In genomic region chr17:46858749-46859444, GRCm38 (mm10) we compare ENCODE assay signal across 8 mouse cellular contexts. TPM values are rescaled to one million over a fixed set of nuclear protein-coding genes. Genes with fewer than 3 reads are reported as not detected.
DNase-seq lines count a peak whose midpoint lies in the region; ATAC-seq lines count a peak whose summit lies in the region.

No protein-coding gene starts in this region.

- peak overlapping the region; percentile 99 for H3K27ac ChIP-seq in heart, embryonic 16.5 days (ENCODE audit: low read length)
- H3K27ac ChIP-seq in hindbrain, embryonic 15.5 days (replicated peaks), result peak overlapping the region; percentile 100
- H3K27ac ChIP-seq in midbrain, embryonic 16.5 days (ENCODE audit: low read length), result peak overlapping the region; percentile 100

- H3K4me3 ChIP-seq in heart, embryonic 16.5 days (ENCODE audit: low read length), result peak overlapping the region; percentile 66
- peak overlapping the region; percentile 95 for H3K4me3 ChIP-seq in hindbrain, embryonic 15.5 days
- H3K4me3 ChIP-seq in midbrain, embryonic 16.5 days (ENCODE audit: low read depth, low read length), result peak overlapping the region; percentile 56

- no peak for ATAC-seq in heart, embryonic 16.5 days (replicated peaks; ENCODE audit: extremely low read depth, insufficient read depth, low FRiP score)
- ATAC-seq in hindbrain, embryonic 15.5 days (ENCODE audit: low FRiP score, low read depth), result no peak
- no peak for ATAC-seq in midbrain, embryonic 16.5 days
- no peak for ATAC-seq in granulocyte monocyte progenitor cell, adult 5-6 weeks (replicated peaks; ENCODE audit: poor library complexity, severe bottlenecking)

- peak overlapping the region; percentile 66 for H3K4me2 ChIP-seq in heart, embryonic 16.5 days (ENCODE audit: low read depth, low read length)
- peak overlapping the region; percentile 74 for H3K4me2 ChIP-seq in hindbrain, embryonic 15.5 days
- peak overlapping the region; percentile 62 for H3K4me2 ChIP-seq in midbrain, embryonic 16.5 days (ENCODE audit: low read length)

- H3K9me3 ChIP-seq in heart, embryonic 16.5 days (replicated peaks; ENCODE audit: control insufficient read depth, low read length), result no peaks in the 10 kb centered on the region
- no peaks in the 10 kb centered on the region for H3K9me3 ChIP-seq in hindbrain, embryonic 15.5 days
- H3K9me3 ChIP-seq in midbrain, embryonic 16.5 days (replicated peaks; ENCODE audit: control insufficient read depth, low read length, poor library complexity, severe bottlenecking), result no peaks in the 10 kb centered on the region

- H3K9ac ChIP-seq in heart, embryonic 16.5 days (ENCODE audit: low read length), result peak overlapping the region; percentile 100
- peak overlapping the region; percentile 100 for H3K9ac ChIP-seq in hindbrain, embryonic 15.5 days
- peak overlapping the region; percentile 83; the same call in 1 of the 2 replicates for H3K9ac ChIP-seq in midbrain, embryonic 16.5 days (ENCODE audit: low read depth, low read length)

- H3K36me3 ChIP-seq in heart, embryonic 16.5 days (ENCODE audit: control insufficient read depth, insufficient read depth), result no peaks in the 10 kb centered on the region
- no peaks in the 10 kb centered on the region for H3K36me3 ChIP-seq in hindbrain, embryonic 15.5 days
- H3K36me3 ChIP-seq in midbrain, embryonic 16.5 days (ENCODE audit: control insufficient read depth, insufficient read depth, low read length), result no peaks in the 10 kb centered on the region

- peaks cover 19% of the 10 kb centered on the region for H3K4me1 ChIP-seq in heart, embryonic 16.5 days (ENCODE audit: control insufficient read depth, insufficient read depth, low read length)
- H3K4me1 ChIP-seq in hindbrain, embryonic 15.5 days (replicated peaks), result peaks cover 28% of the 10 kb centered on the region
- H3K4me1 ChIP-seq in midbrain, embryonic 16.5 days (ENCODE audit: control insufficient read depth, insufficient read depth, low read length), result peaks cover 31% of the 10 kb centered on the region

- no peaks in the 10 kb centered on the region for H3K27me3 ChIP-seq in heart, embryonic 16.5 days (ENCODE audit: control insufficient read depth, insufficient read depth, low read length)
- no peaks in the 10 kb centered on the region for H3K27me3 ChIP-seq in hindbrain, embryonic 15.5 days
- no peaks in the 10 kb centered on the region for H3K27me3 ChIP-seq in midbrain, embryonic 16.5 days (ENCODE audit: control insufficient read depth, insufficient read depth, low read depth, low read length)

- DNase-seq in heart, adult 8-10 months (ENCODE audit: low spot score), result no peak
- peak; percentile 42 for DNase-seq in Muller cell, postnatal 12 days (ENCODE audit: inconsistent ontology term)
- DNase-seq in left cerebral cortex, adult 8-10 months (ENCODE audit: low spot score in 2 of 2), result no peak
- DNase-seq in T-cell, adult 2 months (ENCODE audit: low spot score), result no peak

- WGBS in heart, embryonic 16.5 days, result 23% methylated on average over 9 of the region's 9 CpGs
- 19% methylated on average over 9 of the region's 9 CpGs for WGBS in hindbrain, embryonic 15.5 days
- WGBS in midbrain, embryonic 16.5 days, result 18% methylated on average over 9 of the region's 9 CpGs

RNA-seq across cellular contexts. Expression of gene Bicral, which starts 0.6 kb away (rescaled TPM):
- 3.5 and 3.9 TPM in 2 replicates for polyA plus RNA-seq in heart, embryonic 16.5 days (2015; fragmentation: Nextera tagmentation; extraction: Ambion mirVana)
- 10 to 100 TPM; 12.8 to 15.3 (median 14.4) TPM for total RNA-seq in heart, adult 8-10 months (2022)
- polyA plus RNA-seq in hindbrain, embryonic 15.5 days (2015; fragmentation: Nextera tagmentation; extraction: Ambion mirVana), result 7.7 and 10.3 TPM in 2 replicates
- 9.5 and 10.9 TPM in 2 replicates for polyA plus RNA-seq in midbrain, embryonic 16.5 days (2015; fragmentation: Nextera tagmentation; extraction: Ambion mirVana)
- total RNA-seq in left cerebral cortex, adult 8-10 months (2022), result 10 to 100 TPM; 54.4 to 63.1 (median 59.4) TPM
- total RNA-seq in granulocyte monocyte progenitor cell, adult 5-6 weeks (2014; fragmentation: Nextera tagmentation), result 24.6 and 25.8 TPM in 2 replicates
- total RNA-seq in granulocyte monocyte progenitor cell, adult 5-6 weeks (2017), result 9.0 and 11.7 TPM in 2 replicates

RNA-seq across cellular contexts. Expression of gene Tbcc, which starts 31.6 kb away (rescaled TPM):
- 40.3 and 42.9 TPM in 2 replicates for polyA plus RNA-seq in heart, embryonic 16.5 days (2015; fragmentation: Nextera tagmentation; extraction: Ambion mirVana)
- total RNA-seq in heart, adult 8-10 months (2022), result 10 to 100 TPM; 15.4 to 18.6 (median 17.3) TPM
- 57.5 and 60.8 TPM in 2 replicates for polyA plus RNA-seq in hindbrain, embryonic 15.5 days (2015; fragmentation: Nextera tagmentation; extraction: Ambion mirVana)
- polyA plus RNA-seq in midbrain, embryonic 16.5 days (2015; fragmentation: Nextera tagmentation; extraction: Ambion mirVana), result 49.5 and 52.6 TPM in 2 replicates
- total RNA-seq in left cerebral cortex, adult 8-10 months (2022), result 10 to 100 TPM; 26.1 to 38.4 (median 32.5) TPM
- 7.9 and 11.4 TPM in 2 replicates for total RNA-seq in granulocyte monocyte progenitor cell, adult 5-6 weeks (2014; fragmentation: Nextera tagmentation)
- 9.1 and 14.0 TPM in 2 replicates for total RNA-seq in granulocyte monocyte progenitor cell, adult 5-6 weeks (2017)

RNA-seq across cellular contexts. Expression of gene Prph2, which starts 51.4 kb away (rescaled TPM):
- polyA plus RNA-seq in heart, embryonic 16.5 days (2015; fragmentation: Nextera tagmentation; extraction: Ambion mirVana), result not detected in 2 replicates
- total RNA-seq in heart, adult 8-10 months (2022), result not detected
- 0.05 TPM in 1 of 2 replicates, not detected in the other for polyA plus RNA-seq in hindbrain, embryonic 15.5 days (2015; fragmentation: Nextera tagmentation; extraction: Ambion mirVana)
- polyA plus RNA-seq in midbrain, embryonic 16.5 days (2015; fragmentation: Nextera tagmentation; extraction: Ambion mirVana), result not detected in 2 replicates
- total RNA-seq in left cerebral cortex, adult 8-10 months (2022), result under 1 TPM in 1 of 4 experiments, not detected in 3; 0.13 TPM
- not detected in 2 replicates for total RNA-seq in granulocyte monocyte progenitor cell, adult 5-6 weeks (2014; fragmentation: Nextera tagmentation)
- not detected in 2 replicates for total RNA-seq in granulocyte monocyte progenitor cell, adult 5-6 weeks (2017)
